Comparison of ENCODE assay signal across 33 mouse cellular contexts in genomic region chr4:104769602-104770001, GRCm38 (mm10). TPM values are rescaled to one million over a fixed set of nuclear protein-coding genes. Genes with fewer than 3 reads are reported as not detected.
"Had no signal": no experiment of that assay in that cellular context is flagged by ENCODE, and none has a peak within 500 bp of the region (broad histone marks: within the 10 kb centered on the region; RNA-seq: fewer than 3 reads in every experiment).

No protein-coding gene starts in this region.

- H3K9ac ChIP-seq: heart, embryonic 13.5 days; heart, embryonic 15.5 days; hindbrain, embryonic 13.5 days; hindbrain, embryonic 15.5 days; kidney, embryonic 15.5 days; limb, embryonic 13.5 days; limb, embryonic 15.5 days had no signal

- H3K4me3 ChIP-seq: heart, adult 2 months; heart, embryonic 13.5 days; heart, embryonic 15.5 days; hindbrain, embryonic 13.5 days; hindbrain, embryonic 15.5 days; kidney, embryonic 15.5 days; limb, embryonic 13.5 days; limb, embryonic 15.5 days had no signal

- ATAC-seq: hindbrain, postnatal 0 days; intestine, embryonic 16.5 days had no signal

- H3K36me3 ChIP-seq: heart, embryonic 13.5 days; heart, embryonic 15.5 days; hindbrain, embryonic 13.5 days; hindbrain, embryonic 15.5 days; kidney, embryonic 15.5 days; limb, embryonic 13.5 days; limb, embryonic 15.5 days had no signal

- H3K27ac ChIP-seq: heart, adult 2 months; heart, embryonic 13.5 days; heart, embryonic 15.5 days; hindbrain, embryonic 13.5 days; hindbrain, embryonic 15.5 days; hindbrain, postnatal 0 days; kidney, embryonic 15.5 days; kidney, postnatal 0 days; limb, embryonic 13.5 days; limb, embryonic 15.5 days had no signal

- H3K4me1 ChIP-seq: heart, embryonic 13.5 days; heart, embryonic 15.5 days; hindbrain, embryonic 15.5 days; kidney, embryonic 15.5 days; limb, embryonic 13.5 days; limb, embryonic 15.5 days had no signal

- DNase-seq: gastrocnemius, postnatal 14 days; gastrocnemius, postnatal 36 days; heart, adult 11 months; heart, adult 2 months; heart, postnatal 14 days; heart, postnatal 36 days; kidney, adult 11 months; kidney, adult 2 months; kidney, adult 9 months; kidney, postnatal 14 days; kidney, postnatal 36 days; layer of hippocampus, adult 9-11 months; layer of hippocampus, postnatal 36 days; left cerebral cortex, postnatal 4 days had no signal

- H3K27me3 ChIP-seq: hindbrain, embryonic 13.5 days; hindbrain, embryonic 15.5 days; kidney, embryonic 15.5 days; limb, embryonic 15.5 days had no signal

- H3K9me3 ChIP-seq: heart, embryonic 13.5 days; heart, embryonic 15.5 days; hindbrain, embryonic 15.5 days; kidney, embryonic 15.5 days; limb, embryonic 13.5 days; limb, embryonic 15.5 days had no signal

- H3K4me2 ChIP-seq: heart, embryonic 11.5 days; heart, embryonic 13.5 days; heart, embryonic 15.5 days; hindbrain, embryonic 13.5 days; hindbrain, embryonic 15.5 days; kidney, embryonic 15.5 days; limb, embryonic 13.5 days; limb, embryonic 15.5 days had no signal

RNA-seq across cellular contexts. Expression of gene C8b, which starts 3.5 kb away (rescaled TPM):
- total RNA-seq: gastrocnemius, adult 8-10 months; gastrocnemius, postnatal 14 days; gastrocnemius, postnatal 36 days; heart, adult 2 months; heart, postnatal 14 days; heart, postnatal 36 days; hematopoietic stem cell, adult 5-6 weeks; layer of hippocampus, adult 18-20 months; layer of hippocampus, postnatal 36 days had no signal
- polyA plus RNA-seq: gonadal fat pad, adult 2 months; heart, adult 2 months; heart, postnatal 0 days; hindbrain, embryonic 11.5 days; hindbrain, embryonic 13.5 days; intestine, embryonic 14.5 days; kidney, adult 2 months; kidney, postnatal 0 days; limb, embryonic 11.5 days; limb, embryonic 13.5 days; limb, embryonic 15.5 days had no signal
